Mouse (Mus musculus): ENCODE data around the gene Mgl2. TPM values are rescaled to one million over a fixed set of nuclear protein-coding genes. Genes with fewer than 3 reads are reported as not detected.

The Mgl2 gene
- polyA plus RNA-seq, 1 experiment from 2014 or later, result 0.48 TPM

DNA sequence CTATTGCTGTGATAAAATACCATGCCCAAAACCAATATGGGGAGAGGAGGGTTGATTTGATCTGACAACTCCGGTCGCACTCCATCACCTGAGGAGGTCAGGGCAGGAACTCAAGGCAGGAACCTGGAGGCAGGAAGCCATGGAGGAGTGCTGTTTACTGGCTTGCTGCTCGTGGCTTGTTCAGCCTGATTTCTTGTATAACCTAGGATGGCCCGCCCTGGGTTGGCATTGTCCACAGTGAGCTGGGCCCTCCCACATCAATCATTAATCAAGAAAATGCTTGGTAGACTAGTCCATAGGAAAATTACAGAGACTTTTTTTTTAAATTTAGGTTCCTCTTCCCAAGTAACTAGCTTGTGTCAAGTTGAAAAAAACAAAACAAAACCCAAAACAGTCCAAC, 44.4 kb downstream of the Mgl2 start:
- no peak overlapping the region for H3K4me3 ChIP-seq
- H3K4me2 ChIP-seq (replicated peaks), result no peak overlapping the region
- H3K9ac ChIP-seq, result no peak overlapping the region
- H3K27ac ChIP-seq, result no peak overlapping the region
- ATAC-seq (ENCODE audit: low FRiP score, low read depth), result no peak
- no peaks in the 10 kb centered on the region for H3K4me1 ChIP-seq
- 83% methylated on average over 4 of the region's 4 CpGs for WGBS
- H3K36me3 ChIP-seq, result no peaks in the 10 kb centered on the region
- no peaks in the 10 kb centered on the region for H3K27me3 ChIP-seq (replicated peaks)
- no peaks in the 10 kb centered on the region for H3K9me3 ChIP-seq

DNA sequence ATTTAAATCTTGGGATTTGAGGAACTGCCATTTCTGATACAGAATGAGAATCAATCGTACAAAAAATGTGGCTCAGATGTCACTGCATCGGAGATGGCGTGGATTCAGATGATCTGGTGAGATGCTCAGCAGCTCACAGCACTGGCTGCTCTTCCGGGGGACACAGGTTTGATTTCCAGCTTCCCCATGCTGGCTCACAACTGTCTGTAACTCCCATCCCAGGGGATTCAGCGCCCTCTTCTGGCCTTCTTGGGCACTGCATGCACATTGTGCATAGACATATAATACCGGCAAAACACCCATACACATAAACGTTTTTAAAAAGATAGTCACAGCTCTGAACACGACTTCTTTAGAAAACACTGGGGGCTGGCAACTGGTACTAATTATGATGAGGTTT, 47.5 kb downstream of the Mgl2 start:
- H3K4me3 ChIP-seq, result no peak overlapping the region
- H3K27ac ChIP-seq, result no peak overlapping the region
- H3K9ac ChIP-seq, result no peak overlapping the region
- H3K36me3 ChIP-seq, result no peaks in the 10 kb centered on the region
- ATAC-seq (ENCODE audit: low FRiP score, low read depth), result no peak
- 74% methylated on average over 8 of the region's 8 CpGs for WGBS
- H3K4me2 ChIP-seq (replicated peaks), result no peak overlapping the region
- H3K27me3 ChIP-seq (replicated peaks), result no peaks in the 10 kb centered on the region
- no peaks in the 10 kb centered on the region for H3K9me3 ChIP-seq
- no peaks in the 10 kb centered on the region for H3K4me1 ChIP-seq

DNA sequence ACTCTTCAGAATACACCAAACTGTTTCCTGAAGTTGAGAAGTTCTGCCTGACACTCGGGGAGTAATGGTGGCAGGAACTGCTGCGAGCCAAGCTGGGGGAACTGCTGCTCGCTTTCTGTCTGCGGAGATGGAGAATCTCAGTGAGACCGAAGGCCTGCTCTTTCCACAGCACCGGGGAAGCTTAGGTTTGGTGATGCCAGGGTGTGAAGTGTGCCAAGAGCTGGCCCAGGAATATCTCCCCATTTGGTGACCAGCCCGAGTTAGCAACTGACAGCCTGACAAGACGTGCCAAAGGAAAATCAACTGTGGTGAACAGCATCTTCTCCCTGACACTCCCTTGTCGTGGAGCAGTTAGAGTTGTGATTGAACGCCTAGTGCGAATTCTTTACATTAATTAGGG, 48.2 kb downstream of the Mgl2 start:
- Histone ChIP-seq H3K27me3 (replicated peaks) (no peaks in the 10 kb centered on the region), H3K4me3 (no peak overlapping the region), H3K9me3 (no peaks in the 10 kb centered on the region), H3K27ac (no peak overlapping the region), H3K4me1 (no peaks in the 10 kb centered on the region), H3K4me2 (replicated peaks) (no peak overlapping the region), H3K9ac (no peak overlapping the region), H3K36me3 (no peaks in the 10 kb centered on the region)
- WGBS, result 88% methylated on average over 11 of the region's 11 CpGs
- ATAC-seq (ENCODE audit: low FRiP score, low read depth), result no peak

DNA sequence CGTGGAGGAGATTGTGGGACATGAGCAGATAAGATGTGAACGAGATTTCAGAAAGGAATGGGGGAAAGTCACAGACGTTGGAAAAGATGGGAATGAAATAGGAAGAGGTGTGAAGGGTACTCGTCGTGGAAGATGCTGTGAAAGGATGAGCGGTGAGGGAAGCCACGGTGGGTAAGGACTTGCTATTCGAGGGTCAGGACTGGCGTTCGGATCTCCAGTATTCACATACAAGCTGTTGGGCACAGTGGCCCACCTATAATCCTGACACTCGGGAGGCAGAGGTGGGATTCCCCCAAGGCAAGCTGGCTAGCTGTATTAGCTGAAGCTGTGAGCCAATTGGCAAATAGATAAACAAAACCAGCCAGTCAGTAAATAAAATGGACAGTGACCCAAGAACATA, 48.6 kb downstream of the Mgl2 start:
- WGBS, result 84% methylated on average over 11 of the region's 11 CpGs
- no peak overlapping the region for H3K9ac ChIP-seq
- no peaks in the 10 kb centered on the region for H3K27me3 ChIP-seq (replicated peaks)
- H3K4me1 ChIP-seq, result no peaks in the 10 kb centered on the region
- H3K9me3 ChIP-seq, result no peaks in the 10 kb centered on the region
- H3K36me3 ChIP-seq, result no peaks in the 10 kb centered on the region
- ATAC-seq (ENCODE audit: low FRiP score, low read depth), result no peak
- H3K4me2 ChIP-seq (replicated peaks), result no peak overlapping the region
- H3K27ac ChIP-seq, result no peak overlapping the region
- H3K4me3 ChIP-seq, result no peak overlapping the region

DNA sequence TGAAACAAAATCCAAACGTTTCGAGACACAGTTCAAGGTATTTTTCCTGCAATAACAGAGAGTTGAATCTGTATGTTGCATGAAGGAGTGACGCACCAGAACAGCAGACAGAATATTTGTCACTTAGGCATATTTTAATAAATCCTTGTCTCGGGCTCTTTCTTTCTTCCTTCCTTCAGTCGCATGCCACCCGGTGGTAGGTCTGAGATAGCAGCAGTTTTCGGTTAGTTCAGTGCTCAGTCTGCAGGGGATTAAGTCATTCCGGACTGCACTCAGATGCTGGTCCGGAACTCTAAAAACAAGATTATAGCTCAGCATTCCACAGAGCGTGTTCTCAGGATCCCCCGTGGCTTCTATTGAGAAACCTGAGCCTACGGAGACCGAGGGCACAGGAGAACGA, 49.3 kb downstream of the Mgl2 start:
- ATAC-seq (ENCODE audit: low FRiP score, low read depth), result no peak
- no peaks in the 10 kb centered on the region for H3K36me3 ChIP-seq
- H3K27ac ChIP-seq, result no peak overlapping the region
- H3K9ac ChIP-seq, result no peak overlapping the region
- H3K4me1 ChIP-seq, result no peaks in the 10 kb centered on the region
- 47% methylated on average over 14 of the region's 14 CpGs for WGBS
- no peak overlapping the region for H3K4me2 ChIP-seq (replicated peaks)
- H3K9me3 ChIP-seq, result no peaks in the 10 kb centered on the region
- no peaks in the 10 kb centered on the region for H3K27me3 ChIP-seq (replicated peaks)
- H3K4me3 ChIP-seq, result no peak overlapping the region

DNA sequence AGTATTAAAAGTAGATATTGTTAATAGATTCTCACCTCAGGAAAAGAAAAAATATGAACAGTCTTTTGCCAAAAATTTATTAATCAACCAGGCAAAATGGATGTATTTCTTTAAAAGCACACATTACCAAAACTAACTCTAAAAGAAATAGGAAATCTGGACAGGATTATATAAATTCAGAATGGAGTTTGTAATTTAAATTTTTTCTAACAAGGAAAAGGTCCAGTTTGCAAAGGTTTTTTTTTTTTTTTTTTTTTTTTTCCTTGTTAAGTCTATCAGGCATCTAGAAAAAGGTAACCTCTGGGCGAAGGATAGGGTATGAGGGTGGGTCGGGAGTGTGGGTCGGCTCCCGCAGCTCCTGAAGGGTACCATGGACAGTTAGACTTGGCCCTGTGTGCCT, 50.4 kb downstream of the Mgl2 start:
- no peak for ATAC-seq (ENCODE audit: low FRiP score, low read depth)
- no peaks in the 10 kb centered on the region for H3K9me3 ChIP-seq
- H3K9ac ChIP-seq, result no peak overlapping the region
- no peak overlapping the region for H3K4me3 ChIP-seq
- H3K4me1 ChIP-seq, result no peaks in the 10 kb centered on the region
- H3K4me2 ChIP-seq (replicated peaks), result no peak overlapping the region
- H3K27ac ChIP-seq, result no peak overlapping the region
- no peaks in the 10 kb centered on the region for H3K27me3 ChIP-seq (replicated peaks)
- 94% methylated on average over 4 of the region's 4 CpGs for WGBS
- H3K36me3 ChIP-seq, result no peaks in the 10 kb centered on the region

DNA sequence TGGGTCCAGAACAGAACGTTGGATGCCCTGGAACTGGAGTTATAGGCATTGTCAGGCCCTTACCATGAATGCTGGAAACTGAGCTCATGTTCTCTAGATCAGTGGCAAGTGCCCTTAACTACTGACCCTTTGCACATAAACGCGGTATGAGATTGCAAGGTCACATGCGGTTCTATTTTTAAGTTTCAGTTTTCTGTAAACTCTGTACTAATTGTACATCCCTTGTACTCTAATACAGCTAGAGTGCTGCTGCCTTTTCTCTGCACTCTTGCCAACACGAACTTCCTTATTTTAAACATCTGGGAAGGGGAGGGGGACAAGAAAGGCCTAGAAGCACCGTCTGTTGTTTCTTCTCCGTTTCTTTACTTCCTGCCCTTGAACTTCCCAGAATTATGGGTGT, 55.0 kb downstream of the Mgl2 start:
- ATAC-seq (ENCODE audit: low FRiP score, low read depth), result no peak
- Histone ChIP-seq H3K4me1 (no peaks in the 10 kb centered on the region), H3K4me2 (replicated peaks) (no peak overlapping the region), H3K4me3 (no peak overlapping the region), H3K36me3 (no peaks in the 10 kb centered on the region), H3K9ac (no peak overlapping the region), H3K27me3 (replicated peaks) (no peaks in the 10 kb centered on the region), H3K27ac (no peak overlapping the region), H3K9me3 (no peaks in the 10 kb centered on the region)
- WGBS, result 84% methylated on average over 7 of the region's 7 CpGs

Other genes starting within 250 kb of the Mgl2 start
- 3.1 TPM in 2 replicates for gene Kctd11, start 248.9 kb upstream of the Mgl2 start, polyA plus RNA-seq (2016; fragmentation: Nextera tagmentation; extraction: Ambion mirVana)
- gene Acap1, start 234.8 kb upstream of the Mgl2 start, polyA plus RNA-seq (2016; fragmentation: Nextera tagmentation; extraction: Ambion mirVana), result 0.54 and 0.90 TPM in 2 replicates
- gene 2810408A11Rik, start 229.3 kb upstream of the Mgl2 start, polyA plus RNA-seq (2016; fragmentation: Nextera tagmentation; extraction: Ambion mirVana), result 17.7 and 18.1 TPM in 2 replicates
- 19.8 and 20.4 TPM in 2 replicates for gene Neurl4, start 229.3 kb upstream of the Mgl2 start, polyA plus RNA-seq (2016; fragmentation: Nextera tagmentation; extraction: Ambion mirVana)
- gene Gps2, start 216.4 kb upstream of the Mgl2 start, polyA plus RNA-seq (2016; fragmentation: Nextera tagmentation; extraction: Ambion mirVana), result 82.4 and 92.0 TPM in 2 replicates
- gene Eif5a, start 208.4 kb upstream of the Mgl2 start, polyA plus RNA-seq (2016; fragmentation: Nextera tagmentation; extraction: Ambion mirVana), result 1,451 and 1,549 TPM in 2 replicates
- 5.5 and 6.0 TPM in 2 replicates for gene Ybx2, start 194.5 kb upstream of the Mgl2 start, polyA plus RNA-seq (2016; fragmentation: Nextera tagmentation; extraction: Ambion mirVana)
- 12.3 and 12.4 TPM in 2 replicates for gene Slc2a4, start 182.1 kb upstream of the Mgl2 start, polyA plus RNA-seq (2016; fragmentation: Nextera tagmentation; extraction: Ambion mirVana)
- 2.1 and 3.2 TPM in 2 replicates for gene Cldn7, start 165.6 kb upstream of the Mgl2 start, polyA plus RNA-seq (2016; fragmentation: Nextera tagmentation; extraction: Ambion mirVana)
- gene Ctdnep1, start 149.2 kb upstream of the Mgl2 start, polyA plus RNA-seq (2016; fragmentation: Nextera tagmentation; extraction: Ambion mirVana), result 23.0 and 24.3 TPM in 2 replicates
- gene Elp5, start 147.8 kb upstream of the Mgl2 start, polyA plus RNA-seq (2016; fragmentation: Nextera tagmentation; extraction: Ambion mirVana), result 129 and 131 TPM in 2 replicates
- gene Gabarap, start 139.2 kb upstream of the Mgl2 start, polyA plus RNA-seq (2016; fragmentation: Nextera tagmentation; extraction: Ambion mirVana), result 577 and 592 TPM in 2 replicates
- 89.4 and 92.5 TPM in 2 replicates for gene Phf23, start 134.6 kb upstream of the Mgl2 start, polyA plus RNA-seq (2016; fragmentation: Nextera tagmentation; extraction: Ambion mirVana)
- gene Dvl2, start 129.7 kb upstream of the Mgl2 start, polyA plus RNA-seq (2016; fragmentation: Nextera tagmentation; extraction: Ambion mirVana), result 39.0 and 40.7 TPM in 2 replicates
- 59.1 and 63.7 TPM in 2 replicates for gene Acadvl, start 114.9 kb upstream of the Mgl2 start, polyA plus RNA-seq (2016; fragmentation: Nextera tagmentation; extraction: Ambion mirVana)
- gene Dlg4, start 113.4 kb upstream of the Mgl2 start, polyA plus RNA-seq (2016; fragmentation: Nextera tagmentation; extraction: Ambion mirVana), result 23.6 and 25.5 TPM in 2 replicates
- 0.68 and 1.1 TPM in 2 replicates for gene Asgr1, start 76.2 kb upstream of the Mgl2 start, polyA plus RNA-seq (2016; fragmentation: Nextera tagmentation; extraction: Ambion mirVana)
- 0.61 TPM in 1 of 2 replicates, not detected in the other for gene Asgr2, start 37.7 kb upstream of the Mgl2 start, polyA plus RNA-seq (2016; fragmentation: Nextera tagmentation; extraction: Ambion mirVana)
- 0.37 and 0.39 TPM in 2 replicates for gene Clec10a, start 25.9 kb downstream of the Mgl2 start, polyA plus RNA-seq (2016; fragmentation: Nextera tagmentation; extraction: Ambion mirVana)
- gene Slc16a11, start 82.4 kb downstream of the Mgl2 start, polyA plus RNA-seq (2016; fragmentation: Nextera tagmentation; extraction: Ambion mirVana), result 1.7 and 3.3 TPM in 2 replicates
- gene Slc16a13, start 90.7 kb downstream of the Mgl2 start, polyA plus RNA-seq (2016; fragmentation: Nextera tagmentation; extraction: Ambion mirVana), result 13.6 and 16.3 TPM in 2 replicates
- gene Bcl6b, start 99.5 kb downstream of the Mgl2 start, polyA plus RNA-seq (2016; fragmentation: Nextera tagmentation; extraction: Ambion mirVana), result 6.9 TPM in 2 replicates
- 169 and 183 TPM in 2 replicates for gene 0610010K14Rik, start 107.6 kb downstream of the Mgl2 start, polyA plus RNA-seq (2016; fragmentation: Nextera tagmentation; extraction: Ambion mirVana)
- gene Gm21988, start 109.5 kb downstream of the Mgl2 start, polyA plus RNA-seq (2016; fragmentation: Nextera tagmentation; extraction: Ambion mirVana), result 14.4 and 15.2 TPM in 2 replicates
- 231 and 245 TPM in 2 replicates for gene Rnasek, start 109.5 kb downstream of the Mgl2 start, polyA plus RNA-seq (2016; fragmentation: Nextera tagmentation; extraction: Ambion mirVana)
- gene Alox12, start 125.0 kb downstream of the Mgl2 start, polyA plus RNA-seq (2016; fragmentation: Nextera tagmentation; extraction: Ambion mirVana), result 2.8 and 3.0 TPM in 2 replicates
- gene Alox12e, start 192.3 kb downstream of the Mgl2 start, polyA plus RNA-seq (2016; fragmentation: Nextera tagmentation; extraction: Ambion mirVana), result not detected in 2 replicates
- gene Alox15, start 221.7 kb downstream of the Mgl2 start, polyA plus RNA-seq (2016; fragmentation: Nextera tagmentation; extraction: Ambion mirVana), result 0.13 TPM in 1 of 2 replicates, not detected in the other

Data from neural tube, embryonic 12.5 days (tissue).